Mouse (Mus musculus) hindbrain, postnatal 0 days (tissue): Measurements from ENCODE around the gene Sgms1. TPM values are rescaled to one million over a fixed set of nuclear protein-coding genes. Genes with fewer than 3 reads are reported as not detected.

Source experiments
- ATAC-seq: fragments of 200-750 bp; cut with Nextera tagmentation; 2 replicates; pipeline ENCODE4 v1.8.0; 2017; ENCODE audit warnings: mild to moderate bottlenecking, moderate TSS enrichment, moderate library complexity
- DNase-seq: peaks from one replicate; pipeline ENCODE4 v3.0.0-alpha.2; 2015; ENCODE audit warnings: low spot score
- H3K27ac ChIP-seq: fragments of 300-500 bp; sonication (generic); 2 replicates; pipeline ENCODE4 v1.5.1; 2014; ENCODE audit warnings: mild to moderate bottlenecking
- H3K27me3 ChIP-seq: fragments of 300-500 bp; sonication (generic); 2 replicates; pipeline ENCODE4 v1.6.1; 2014; ENCODE audit warnings: low read length, mixed read lengths; ENCODE audit not compliant: insufficient read depth
- H3K36me3 ChIP-seq: fragments of 300-500 bp; sonication (generic); 2 replicates; pipeline ENCODE4 v1.6.1; 2014; ENCODE audit warnings: low read length, mixed read lengths; ENCODE audit not compliant: insufficient read depth
- H3K4me1 ChIP-seq: fragments of 300-500 bp; sonication (generic); 2 replicates; pipeline ENCODE4 v1.6.1; 2014; ENCODE audit warnings: antibody characterized with exemption, low read length, mixed read lengths; ENCODE audit not compliant: insufficient read depth
- H3K4me2 ChIP-seq: fragments of 300-500 bp; sonication (generic); 2 replicates; pipeline ENCODE4 v1.6.1; 2014; ENCODE audit warnings: low read depth, mild to moderate bottlenecking, low read length, moderate library complexity, mixed read lengths
- H3K4me3 ChIP-seq: fragments of 300-500 bp; sonication (generic); 2 replicates; pipeline ENCODE4 v1.5.1; 2014; ENCODE audit warnings: low read length
- H3K9ac ChIP-seq: fragments of 300-500 bp; sonication (generic); replicated peaks from 2 replicates; pipeline ENCODE4 v1.6.1; 2014; ENCODE audit warnings: mild to moderate bottlenecking, low read length, moderate library complexity, mixed read lengths
- H3K9me3 ChIP-seq: fragments of 300-500 bp; sonication (generic); 2 replicates; pipeline ENCODE4 v1.6.1; 2016; ENCODE audit warnings: low read length, mixed read lengths
- CTCF ChIP-seq: IDR thresholded peaks from 2 replicates; pipeline ENCODE4 v1.5.1; 2016; ENCODE audit warnings: antibody characterized with exemption, control low read depth, low read depth
- WGBS: fragments of 180-500 bp; shearing (Covaris S2); extraction: QIAGEN DNeasy Blood & Tissue Kit; methylation state at CpG from one replicate; pipeline ENCODE4 v1.1.7; 2014; 5-methylcytosine and 5-hydroxymethylcytosine counted together
- polyA plus RNA-seq: library from polyadenylated mRNA; unstranded; fragments of >200 nt; fragmentation: Nextera tagmentation; extraction: Ambion mirVana; gene quantifications from 2 replicates; pipeline ENCODE4 v1.2.1, GENCODE M21; 2015
- total RNA-seq: library from RNA; depleted of rRNA; stranded (reverse); fragments of >200 nt; gene quantifications from 2 replicates; pipeline ENCODE4 v1.2.3, GENCODE M21; 2014

Sgms1 gene
- total and polyA plus RNA-seq, 2 experiments from 2014 or later, result 23.2 to 32.5 TPM

- H3K27me3 ChIP-seq, result no peaks in the 10 kb centered on the region
- 95% methylated on average over 5 of the region's 5 CpGs for WGBS
- H3K27ac ChIP-seq, result no peak overlapping the region
- DNase-seq (no peak), ATAC-seq (no peak)
- H3K9ac ChIP-seq, result no peak overlapping the region
- TF ChIP-seq CTCF, result no peak
- H3K4me2 ChIP-seq, result no peak overlapping the region
- H3K36me3 ChIP-seq, result no peaks in the 10 kb centered on the region
- no peaks in the 10 kb centered on the region for H3K9me3 ChIP-seq
- H3K4me3 ChIP-seq, result no peak overlapping the region
- no peaks in the 10 kb centered on the region for H3K4me1 ChIP-seq
Measured at GRCm38 (mm10) chr19:32249181-32250130, 140.1 kb downstream of the Sgms1 start.

DNA sequence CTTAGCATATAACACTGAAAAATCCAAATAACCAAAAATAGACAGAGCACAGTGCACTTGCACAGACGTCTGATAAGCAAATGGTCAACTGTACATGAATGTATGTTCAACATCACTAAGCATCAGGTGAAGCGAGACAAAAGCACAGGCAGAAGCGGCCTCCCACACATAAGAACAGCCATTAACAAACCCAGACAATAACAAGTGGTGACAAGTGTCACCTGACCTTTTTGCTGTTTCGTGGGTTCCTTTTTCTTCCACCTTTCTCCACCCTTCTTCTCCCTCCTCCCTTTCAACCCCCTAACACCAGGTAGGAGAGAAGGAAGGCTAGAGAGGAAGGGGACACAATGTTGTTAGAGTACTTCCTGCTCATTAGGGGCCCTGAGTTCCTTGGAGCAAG, 144.6 kb downstream of the Sgms1 start:
- H3K9me3 ChIP-seq, result no peaks in the 10 kb centered on the region
- H3K4me1 ChIP-seq, result no peaks in the 10 kb centered on the region
- H3K9ac ChIP-seq, result no peak overlapping the region
- WGBS, result 80% methylated on average over 4 of the region's 4 CpGs
- DNase-seq, result no peak
- no peak for ATAC-seq
- H3K36me3 ChIP-seq, result no peaks in the 10 kb centered on the region
- H3K27ac ChIP-seq, result no peak overlapping the region
- H3K27me3 ChIP-seq, result no peaks in the 10 kb centered on the region
- no peak for TF ChIP-seq CTCF
- H3K4me3 ChIP-seq, result no peak overlapping the region
- no peak overlapping the region for H3K4me2 ChIP-seq

DNA sequence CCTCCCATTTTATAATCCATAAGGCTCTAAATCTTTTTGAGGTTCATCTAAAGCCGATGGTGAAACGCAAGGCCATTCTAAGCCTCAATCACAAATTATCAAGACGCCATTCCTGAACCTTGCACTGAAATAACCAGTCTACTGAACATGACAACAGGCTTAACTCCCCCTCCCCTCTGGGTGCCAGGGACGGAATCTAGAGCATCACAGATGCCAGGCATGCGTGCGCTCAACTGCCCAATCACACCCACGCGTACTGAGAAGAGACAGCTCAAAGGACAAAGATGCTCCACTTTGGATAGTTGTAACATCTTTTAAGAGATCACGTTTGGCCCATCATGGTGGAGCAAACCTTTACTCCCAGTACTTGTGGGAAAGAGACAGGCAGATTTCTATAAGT, 146.3 kb downstream of the Sgms1 start:
- 79% methylated on average over 9 of the region's 9 CpGs for WGBS
- ATAC-seq (no peak), DNase-seq (no peak)
- Histone ChIP-seq H3K27ac (no peak overlapping the region), H3K36me3 (no peaks in the 10 kb centered on the region), H3K4me2 (no peak overlapping the region), H3K27me3 (no peaks in the 10 kb centered on the region), H3K9me3 (no peaks in the 10 kb centered on the region), H3K4me1 (no peaks in the 10 kb centered on the region), H3K9ac (no peak overlapping the region), H3K4me3 (no peak overlapping the region)
- no peak for TF ChIP-seq CTCF

GRCm38 (mm10) chr19:32242153-32242552, 147.4 kb downstream of the Sgms1 start:
- ATAC-seq (no peak), DNase-seq (no peak)

DNA sequence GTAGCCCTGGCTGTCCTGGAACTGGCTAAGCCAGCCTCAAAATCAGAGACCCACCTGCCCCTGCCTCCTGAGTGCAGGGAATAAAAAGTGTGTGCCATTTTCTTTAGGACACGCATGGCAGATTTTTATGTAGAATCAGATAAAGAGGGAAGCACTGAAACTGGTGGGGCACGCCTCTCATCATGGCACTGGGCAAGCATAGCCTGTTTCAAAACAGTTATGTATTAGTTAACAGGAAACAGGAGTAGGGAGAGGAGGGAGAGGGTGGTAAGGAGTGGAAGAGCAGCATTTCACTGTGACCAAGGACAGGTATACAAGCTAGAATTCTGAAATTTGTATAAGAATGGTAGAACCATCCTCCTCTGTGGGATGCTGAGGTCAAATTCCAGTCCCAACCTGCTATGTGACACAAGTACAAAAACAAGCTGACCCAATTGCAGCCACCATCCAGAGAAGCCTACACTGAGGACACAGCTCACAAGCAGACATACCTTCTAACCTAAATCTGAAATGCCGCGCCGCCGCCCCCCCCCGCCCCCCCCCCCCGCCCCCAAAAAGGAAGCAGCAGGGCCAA, 149.0 kb downstream of the Sgms1 start:
- H3K27me3 ChIP-seq, result no peaks in the 10 kb centered on the region
- DNase-seq (no peak), ATAC-seq (no peak)
- no peak for TF ChIP-seq CTCF
- no peaks in the 10 kb centered on the region for H3K36me3 ChIP-seq
- H3K4me3 ChIP-seq, result no peak overlapping the region
- WGBS, result 72% methylated on average over 8 of the region's 8 CpGs
- H3K27ac ChIP-seq, result no peak overlapping the region
- H3K4me2 ChIP-seq, result no peak overlapping the region
- no peaks in the 10 kb centered on the region for H3K4me1 ChIP-seq
- H3K9me3 ChIP-seq, result no peaks in the 10 kb centered on the region
- no peak overlapping the region for H3K9ac ChIP-seq

More at GRCm38 (mm10) chr19:32242153-32242552, 147.4 kb downstream of the Sgms1 start:
- Histone ChIP-seq H3K27ac (no peak overlapping the region), H3K36me3 (no peaks in the 10 kb centered on the region), H3K9ac (no peak overlapping the region), H3K4me2 (no peak overlapping the region), H3K4me1 (no peaks in the 10 kb centered on the region), H3K4me3 (no peak overlapping the region), H3K27me3 (no peaks in the 10 kb centered on the region), H3K9me3 (no peaks in the 10 kb centered on the region)
- 79% methylated on average over 4 of the region's 4 CpGs for WGBS
- no peak for TF ChIP-seq CTCF

- no peaks in the 10 kb centered on the region for H3K4me1 ChIP-seq
- no peak for ATAC-seq
- H3K27ac ChIP-seq, result no peak overlapping the region
- no peaks in the 10 kb centered on the region for H3K27me3 ChIP-seq
- H3K4me3 ChIP-seq, result no peak overlapping the region
- TF ChIP-seq CTCF, result no peak
- H3K4me2 ChIP-seq, result no peak overlapping the region
- no peak overlapping the region for H3K9ac ChIP-seq
- no peaks in the 10 kb centered on the region for H3K9me3 ChIP-seq
- DNase-seq, result no peak
- 95% methylated on average over 4 of the region's 4 CpGs for WGBS
- H3K36me3 ChIP-seq, result no peaks in the 10 kb centered on the region
Measured at GRCm38 (mm10) chr19:32239925-32240324, 149.6 kb downstream of the Sgms1 start.

DNA sequence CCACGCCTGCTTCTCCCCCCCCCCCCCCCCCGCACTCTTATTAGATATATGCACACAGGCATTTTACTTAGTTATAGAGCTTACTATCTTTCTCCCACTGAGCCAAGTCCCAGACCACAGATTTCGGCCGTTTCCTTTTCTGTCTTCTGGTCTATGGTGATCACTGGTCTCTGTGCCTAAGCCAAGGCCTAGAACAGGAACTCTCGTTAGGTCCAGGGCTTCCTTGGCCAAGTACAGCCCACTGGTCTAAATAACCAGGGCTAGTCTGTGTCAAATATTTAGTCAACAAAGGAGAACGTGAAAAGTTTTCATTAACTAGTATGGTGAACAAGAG, 150.1 kb downstream of the Sgms1 start:
- no peak for DNase-seq
- 91% methylated on average over 6 of the region's 6 CpGs for WGBS
- Histone ChIP-seq H3K9ac (no peak overlapping the region), H3K4me2 (no peak overlapping the region), H3K27me3 (no peaks in the 10 kb centered on the region), H3K36me3 (no peaks in the 10 kb centered on the region), H3K4me1 (no peaks in the 10 kb centered on the region), H3K9me3 (no peaks in the 10 kb centered on the region), H3K27ac (no peak overlapping the region), H3K4me3 (no peak overlapping the region)
- TF ChIP-seq CTCF, result no peak
- no peak for ATAC-seq
